Mouse (Mus musculus): ENCODE results near the gene Eif4g1. TPM values are rescaled to one million over a fixed set of nuclear protein-coding genes. Genes with fewer than 3 reads are reported as not detected.

The Eif4g1 gene
- polyA plus RNA-seq, 1 experiment from 2014 or later: 204 TPM

DNA sequence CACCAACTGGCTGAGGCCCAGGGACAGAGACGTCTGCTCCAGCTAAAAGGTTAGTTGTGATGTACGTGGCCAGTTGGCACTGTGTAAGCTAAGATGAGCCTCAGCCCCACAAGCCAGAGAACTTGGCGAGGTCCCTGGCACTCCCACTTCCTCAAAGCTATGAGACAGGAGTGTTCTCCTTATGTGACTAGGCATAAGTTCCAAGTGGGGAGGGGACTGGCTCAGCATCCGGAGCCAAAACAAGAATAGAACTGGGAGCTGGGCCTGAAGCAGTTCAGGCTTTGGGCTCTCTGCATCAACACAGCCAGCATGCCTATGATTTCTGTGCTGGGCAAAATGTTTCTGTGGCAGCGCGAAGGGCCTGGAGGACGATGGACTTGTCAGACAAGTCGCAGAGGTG is 26.7 kb downstream of the Eif4g1 start:
- Histone ChIP-seq H3K9ac (replicated peaks) (no peak overlapping the region), H3K27ac (no peak overlapping the region), H3K36me3 (peaks cover 31% of the 10 kb centered on the region), H3K27me3 (peaks cover 16% of the 10 kb centered on the region; the same call in 1 of the 2 replicates), H3K4me3 (replicated peaks) (no peak overlapping the region), H3K9me3 (no peaks in the 10 kb centered on the region), H3K4me2 (no peak overlapping the region), H3K4me1 (replicated peaks) (peaks cover 40% of the 10 kb centered on the region)
- no peak for ATAC-seq (ENCODE audit: insufficient number of reproducible peaks, insufficient read depth, low FRiP score, low TSS enrichment, low read depth)
- WGBS: 86% methylated on average over 8 of the region's 8 CpGs

DNA sequence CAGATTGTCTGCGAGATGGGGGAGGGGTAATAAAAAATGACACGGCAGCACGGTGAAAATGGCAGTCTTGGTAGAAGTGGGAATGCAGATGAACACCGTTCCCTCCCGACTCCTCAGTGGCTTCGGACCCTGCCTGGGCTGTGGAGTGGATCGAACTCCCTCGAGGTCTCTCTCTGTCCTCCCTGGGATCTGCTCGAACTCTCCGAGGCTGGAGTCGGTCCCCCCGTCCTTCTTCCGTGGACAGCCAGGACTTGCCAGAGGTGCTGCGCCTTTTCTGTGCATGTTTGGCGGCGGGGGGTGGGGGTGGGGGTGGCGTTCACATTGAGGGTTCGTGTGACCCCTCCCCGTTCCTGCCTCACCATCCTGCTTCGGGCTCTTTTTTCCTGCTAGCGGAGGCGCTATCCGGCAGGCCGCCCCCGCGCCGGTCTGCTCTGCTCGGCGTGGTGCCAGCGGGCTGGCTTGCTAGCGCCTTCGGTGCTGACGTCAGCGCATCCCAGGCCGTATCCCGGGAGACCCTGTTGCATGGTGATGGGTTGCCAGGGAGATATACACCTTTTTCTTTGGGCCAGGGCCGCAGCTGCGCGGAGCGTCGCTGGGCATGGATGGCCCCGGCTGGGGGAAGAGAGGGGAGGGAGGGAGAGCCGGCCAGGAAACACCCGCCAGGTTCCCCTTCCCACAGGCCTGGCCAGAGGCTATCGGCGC is 27.7 kb downstream of the Eif4g1 start:
- WGBS: 3% methylated on average over 46 of the region's 46 CpGs
- no peak overlapping the region for H3K27ac ChIP-seq
- H3K27me3 ChIP-seq: peaks cover 16% of the 10 kb centered on the region; the same call in 1 of the 2 replicates
- peaks cover 46% of the 10 kb centered on the region for H3K4me1 ChIP-seq (replicated peaks)
- H3K4me3 ChIP-seq (replicated peaks): peak overlapping the region; percentile 43
- H3K4me2 ChIP-seq: peak overlapping the region; percentile 69
- peak overlapping the region; percentile 58 for H3K9ac ChIP-seq (replicated peaks)
- H3K9me3 ChIP-seq: no peaks in the 10 kb centered on the region
- peak; percentile 66 for ATAC-seq (ENCODE audit: insufficient number of reproducible peaks, insufficient read depth, low FRiP score, low TSS enrichment, low read depth)
- H3K36me3 ChIP-seq: peaks cover 21% of the 10 kb centered on the region

GRCm38 (mm10) chr16:20699266-20699665 is 31.2 kb downstream of the Eif4g1 start:
- H3K4me1 ChIP-seq (replicated peaks): peaks cover 45% of the 10 kb centered on the region

DNA sequence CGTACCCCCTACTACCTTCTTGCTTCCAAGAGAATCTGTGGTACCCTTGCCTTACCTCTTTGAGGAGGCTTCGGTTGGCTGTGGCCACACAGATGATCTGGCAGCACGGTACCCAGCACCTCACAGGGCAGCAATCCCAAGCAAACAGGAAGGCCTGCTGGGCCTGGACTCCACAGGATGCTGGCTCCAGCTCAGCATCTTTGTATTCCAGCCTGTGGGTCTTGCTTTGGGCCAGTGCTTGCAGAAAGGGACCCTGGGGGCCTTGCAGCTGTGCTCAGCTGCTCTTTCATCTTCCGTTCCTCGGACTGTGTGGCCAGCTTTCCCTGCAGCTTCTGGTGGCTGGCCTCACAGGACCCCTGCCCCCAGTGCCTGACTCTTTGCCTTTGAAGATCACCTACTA is 31.9 kb downstream of the Eif4g1 start:
- Histone ChIP-seq H3K4me2 (no peak overlapping the region), H3K27ac (peak overlapping the region; percentile 62), H3K9ac (replicated peaks) (no peak overlapping the region; the same call in 1 of the 2 replicates), H3K9me3 (no peaks in the 10 kb centered on the region), H3K4me3 (replicated peaks) (no peak overlapping the region), H3K4me1 (replicated peaks) (peaks cover 45% of the 10 kb centered on the region), H3K36me3 (peaks cover 21% of the 10 kb centered on the region), H3K27me3 (peaks cover 10% of the 10 kb centered on the region; the same call in 1 of the 2 replicates)
- WGBS: 23% methylated on average over 5 of the region's 5 CpGs
- ATAC-seq (ENCODE audit: insufficient number of reproducible peaks, insufficient read depth, low FRiP score, low TSS enrichment, low read depth): no peak

More at GRCm38 (mm10) chr16:20699266-20699665, 31.2 kb downstream of the Eif4g1 start:
- 76% methylated on average over 5 of the region's 5 CpGs for whole genome bisulfite sequencing
- Histone ChIP-seq H3K36me3 (peaks cover 15% of the 10 kb centered on the region), H3K27me3 (peaks cover 16% of the 10 kb centered on the region; the same call in 1 of the 2 replicates), H3K4me3 (replicated peaks) (no peak overlapping the region), H3K4me2 (no peak overlapping the region), H3K9ac (replicated peaks) (no peak overlapping the region), H3K27ac (no peak overlapping the region), H3K9me3 (no peaks in the 10 kb centered on the region)
- ATAC-seq (ENCODE audit: insufficient number of reproducible peaks, insufficient read depth, low FRiP score, low TSS enrichment, low read depth): no peak

GRCm38 (mm10) chr16:20701316-20701715 is 33.2 kb downstream of the Eif4g1 start:
- peak overlapping the region; percentile 36 for H3K4me2 ChIP-seq
- 45% methylated on average over 7 of the region's 7 CpGs for WGBS
- peak overlapping the region; percentile 81 for H3K27ac ChIP-seq
- no peak overlapping the region for H3K4me3 ChIP-seq (replicated peaks)
- peaks cover 34% of the 10 kb centered on the region for H3K36me3 ChIP-seq
- H3K4me1 ChIP-seq (replicated peaks): peaks cover 34% of the 10 kb centered on the region
- no peak; the same call in 1 of the 2 replicates for ATAC-seq (ENCODE audit: insufficient number of reproducible peaks, insufficient read depth, low FRiP score, low TSS enrichment, low read depth)
- no peaks in the 10 kb centered on the region for H3K9me3 ChIP-seq
- H3K9ac ChIP-seq (replicated peaks): peak overlapping the region; percentile 37; the same call in 1 of the 2 replicates
- H3K27me3 ChIP-seq: peaks cover 4% of the 10 kb centered on the region; the same call in 1 of the 2 replicates

- peak overlapping the region; percentile 36 for H3K4me2 ChIP-seq
- no peaks in the 10 kb centered on the region for H3K9me3 ChIP-seq
- peaks cover 40% of the 10 kb centered on the region for H3K36me3 ChIP-seq
- H3K27me3 ChIP-seq: no peaks in the 10 kb centered on the region
- peak overlapping the region; percentile 81 for H3K27ac ChIP-seq
- peak overlapping the region; percentile 13; the same call in 1 of the 2 replicates for H3K4me3 ChIP-seq (replicated peaks)
- H3K4me1 ChIP-seq (replicated peaks): peaks cover 30% of the 10 kb centered on the region
- 15% methylated on average over 12 of the region's 12 CpGs for WGBS
- peak; percentile 39; the same call in 1 of the 2 replicates for ATAC-seq (ENCODE audit: insufficient number of reproducible peaks, insufficient read depth, low FRiP score, low TSS enrichment, low read depth)
- peak overlapping the region; percentile 37; the same call in 1 of the 2 replicates for H3K9ac ChIP-seq (replicated peaks)
These were observed 33.8 kb downstream of the Eif4g1 start for GRCm38 (mm10) chr16:20701729-20702521.

DNA sequence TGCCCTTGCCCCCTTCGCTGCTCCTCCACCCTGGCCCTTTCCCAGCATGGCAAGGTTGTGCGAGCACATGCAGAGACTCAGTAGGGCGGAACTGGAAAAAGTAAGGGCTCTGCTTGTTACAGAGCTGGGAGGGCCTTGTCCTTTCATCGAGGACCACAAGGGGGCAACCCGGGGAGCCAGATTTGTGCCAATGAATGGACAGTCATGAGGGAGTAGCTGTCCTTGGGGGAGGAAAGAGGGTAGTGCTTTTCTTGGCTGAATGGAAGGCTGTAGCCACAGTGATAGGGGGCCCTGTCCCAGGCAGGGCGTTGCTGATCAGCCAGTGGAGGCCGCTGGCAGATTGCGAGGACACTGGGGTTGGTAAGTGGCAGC is 34.4 kb downstream of the Eif4g1 start:
- no peak overlapping the region for H3K4me3 ChIP-seq (replicated peaks)
- ATAC-seq (ENCODE audit: insufficient number of reproducible peaks, insufficient read depth, low FRiP score, low TSS enrichment, low read depth): peak; percentile 53; the same call in 1 of the 2 replicates
- H3K4me2 ChIP-seq: 0 out of 2 replicates have a peak overlapping the region, but pooled peaks have one; percentile 36
- no peaks in the 10 kb centered on the region for H3K9me3 ChIP-seq
- H3K4me1 ChIP-seq (replicated peaks): peaks cover 30% of the 10 kb centered on the region
- H3K36me3 ChIP-seq: peaks cover 46% of the 10 kb centered on the region
- WGBS: 10% methylated on average over 8 of the region's 8 CpGs
- H3K27me3 ChIP-seq: no peaks in the 10 kb centered on the region
- peak overlapping the region; percentile 81 for H3K27ac ChIP-seq
- no peak overlapping the region for H3K9ac ChIP-seq (replicated peaks)

DNA sequence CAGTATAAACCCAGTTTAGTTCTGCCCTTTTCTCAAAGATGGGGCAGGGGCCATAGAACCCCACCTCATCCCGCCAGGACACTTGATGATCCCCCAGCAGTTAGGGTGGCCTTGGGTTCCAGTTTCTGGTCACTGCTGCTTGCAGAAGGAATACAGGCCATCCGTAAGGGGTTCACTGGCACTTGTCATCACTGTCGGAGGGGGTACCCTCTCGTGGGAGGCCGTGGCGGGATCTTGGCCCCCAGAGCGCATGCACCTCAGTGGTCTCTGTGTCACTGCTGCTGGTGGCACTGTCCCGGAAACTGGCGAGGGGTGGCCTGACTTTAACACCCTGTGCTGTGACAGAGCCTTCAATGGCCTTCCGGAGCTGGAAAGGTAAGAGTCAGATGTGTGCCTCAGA is 35.0 kb downstream of the Eif4g1 start:
- ATAC-seq (ENCODE audit: insufficient number of reproducible peaks, insufficient read depth, low FRiP score, low TSS enrichment, low read depth): no peak
- Histone ChIP-seq H3K4me1 (replicated peaks) (peaks cover 30% of the 10 kb centered on the region), H3K4me2 (no peak overlapping the region), H3K27ac (no peak overlapping the region), H3K9ac (replicated peaks) (no peak overlapping the region), H3K4me3 (replicated peaks) (no peak overlapping the region), H3K9me3 (no peaks in the 10 kb centered on the region), H3K36me3 (peaks cover 52% of the 10 kb centered on the region), H3K27me3 (no peaks in the 10 kb centered on the region)
- WGBS: 92% methylated on average over 10 of the region's 10 CpGs

- 81% methylated on average over 6 of the region's 6 CpGs for WGBS
- H3K4me3 ChIP-seq (replicated peaks): no peak overlapping the region
- no peaks in the 10 kb centered on the region for H3K27me3 ChIP-seq
- no peak overlapping the region for H3K4me2 ChIP-seq
- no peak overlapping the region for H3K27ac ChIP-seq
- peaks cover 60% of the 10 kb centered on the region for H3K36me3 ChIP-seq
- no peaks in the 10 kb centered on the region for H3K9me3 ChIP-seq
- no peak overlapping the region for H3K9ac ChIP-seq (replicated peaks)
- peaks cover 30% of the 10 kb centered on the region for H3K4me1 ChIP-seq (replicated peaks)
- no peak for ATAC-seq (ENCODE audit: insufficient number of reproducible peaks, insufficient read depth, low FRiP score, low TSS enrichment, low read depth)
These were observed 35.7 kb downstream of the Eif4g1 start for GRCm38 (mm10) chr16:20703699-20704400.

DNA sequence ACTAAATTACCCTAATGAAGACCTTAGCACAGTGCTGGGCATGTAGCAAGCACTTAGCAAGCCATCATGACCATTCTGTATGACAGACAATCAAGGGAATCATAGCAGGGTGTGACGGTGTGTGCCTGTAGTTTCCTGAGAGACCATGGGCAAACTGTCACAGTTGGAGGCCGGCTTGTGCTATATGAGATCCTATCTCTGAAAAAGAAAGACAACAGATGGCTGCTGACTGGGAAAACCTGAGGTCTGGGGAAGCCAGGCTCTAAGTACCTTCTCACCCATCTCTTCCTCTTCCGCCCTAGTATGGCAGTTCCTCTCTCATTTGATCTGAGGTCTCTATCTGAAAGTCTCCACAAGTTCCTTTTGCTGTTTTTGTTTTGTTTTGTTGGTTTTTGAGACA is 37.7 kb downstream of the Eif4g1 start:
- Histone ChIP-seq H3K9me3 (no peaks in the 10 kb centered on the region), H3K4me1 (replicated peaks) (peaks cover 16% of the 10 kb centered on the region), H3K4me3 (replicated peaks) (no peak overlapping the region), H3K36me3 (peaks cover 74% of the 10 kb centered on the region), H3K4me2 (no peak overlapping the region), H3K27me3 (no peaks in the 10 kb centered on the region), H3K27ac (no peak overlapping the region), H3K9ac (replicated peaks) (no peak overlapping the region)
- ATAC-seq (ENCODE audit: insufficient number of reproducible peaks, insufficient read depth, low FRiP score, low TSS enrichment, low read depth): no peak
- WGBS: 88% methylated on average over 3 of the region's 3 CpGs
